Mouse (Mus musculus): ENCODE results near the gene 9430038I01Rik. TPM values are rescaled to one million over a fixed set of nuclear protein-coding genes. Genes with fewer than 3 reads are reported as not detected.

9430038I01Rik gene
- polyA plus RNA-seq, 1 experiment from 2014 or later: 14.4 TPM

- 93% methylated on average over 8 of the region's 8 CpGs for WGBS
Measured at GRCm38 (mm10) chr7:137397361-137397910, 13.1 kb downstream of the 9430038I01Rik start.

GRCm38 (mm10) chr7:137395421-137395820, 15.1 kb downstream of the 9430038I01Rik start:
- no peak overlapping the region for H3K9ac ChIP-seq (ENCODE audit: low read length)

More at GRCm38 (mm10) chr7:137397361-137397910, 13.1 kb downstream of the 9430038I01Rik start:
- Histone ChIP-seq H3K4me3 (ENCODE audit: low read depth, low read length) (no peak overlapping the region), H3K4me1 (replicated peaks; ENCODE audit: control insufficient read depth, insufficient read depth, low read length) (no peaks in the 10 kb centered on the region), H3K27me3 (ENCODE audit: control insufficient read depth, insufficient read depth, low read length) (no peaks in the 10 kb centered on the region), H3K9me3 (ENCODE audit: control insufficient read depth, low read length) (no peaks in the 10 kb centered on the region; the same call in 1 of the 2 replicates), H3K4me2 (ENCODE audit: low read depth, low read length, severe bottlenecking) (no peak overlapping the region), H3K27ac (ENCODE audit: low read depth, low read length) (no peak overlapping the region), H3K9ac (ENCODE audit: low read length) (no peak overlapping the region), H3K36me3 (ENCODE audit: control insufficient read depth, insufficient read depth, low read length) (no peaks in the 10 kb centered on the region)
- ATAC-seq (replicated peaks; ENCODE audit: low FRiP score): no peak
- DNase-seq (ENCODE audit: low spot score): no peak

GRCm38 (mm10) chr7:137387863-137388262, 22.7 kb downstream of the 9430038I01Rik start:
- no peaks in the 10 kb centered on the region for H3K27me3 ChIP-seq (ENCODE audit: control insufficient read depth, insufficient read depth, low read length)
- DNase-seq (ENCODE audit: low spot score) (no peak), ATAC-seq (replicated peaks; ENCODE audit: low FRiP score) (no peak)
- no peaks in the 10 kb centered on the region for H3K9me3 ChIP-seq (ENCODE audit: control insufficient read depth, low read length)
- WGBS: 90% methylated on average over 5 of the region's 5 CpGs
- no peak overlapping the region for H3K4me3 ChIP-seq (ENCODE audit: low read depth, low read length)
- H3K4me1 ChIP-seq (replicated peaks; ENCODE audit: control insufficient read depth, insufficient read depth, low read length): no peaks in the 10 kb centered on the region
- H3K9ac ChIP-seq (ENCODE audit: low read length): no peak overlapping the region
- no peak overlapping the region for H3K4me2 ChIP-seq (ENCODE audit: low read depth, low read length, severe bottlenecking)
- H3K27ac ChIP-seq (ENCODE audit: low read depth, low read length): no peak overlapping the region
- H3K36me3 ChIP-seq (ENCODE audit: control insufficient read depth, insufficient read depth, low read length): no peaks in the 10 kb centered on the region

More at GRCm38 (mm10) chr7:137395421-137395820, 15.1 kb downstream of the 9430038I01Rik start:
- no peak overlapping the region for H3K4me2 ChIP-seq (ENCODE audit: low read depth, low read length, severe bottlenecking)
- no peak overlapping the region for H3K27ac ChIP-seq (ENCODE audit: low read depth, low read length)
- WGBS: 96% methylated on average over 4 of the region's 4 CpGs
- H3K9me3 ChIP-seq (ENCODE audit: control insufficient read depth, low read length): no peaks in the 10 kb centered on the region
- DNase-seq (ENCODE audit: low spot score) (no peak), ATAC-seq (replicated peaks; ENCODE audit: low FRiP score) (no peak)
- H3K4me3 ChIP-seq (ENCODE audit: low read depth, low read length): no peak overlapping the region
- H3K27me3 ChIP-seq (ENCODE audit: control insufficient read depth, insufficient read depth, low read length): no peaks in the 10 kb centered on the region
- H3K36me3 ChIP-seq (ENCODE audit: control insufficient read depth, insufficient read depth, low read length): no peaks in the 10 kb centered on the region
- H3K4me1 ChIP-seq (replicated peaks; ENCODE audit: control insufficient read depth, insufficient read depth, low read length): no peaks in the 10 kb centered on the region

- Histone ChIP-seq H3K27me3 (ENCODE audit: control insufficient read depth, insufficient read depth, low read length) (no peaks in the 10 kb centered on the region), H3K4me3 (ENCODE audit: low read depth, low read length) (no peak overlapping the region), H3K4me2 (ENCODE audit: low read depth, low read length, severe bottlenecking) (no peak overlapping the region), H3K9ac (ENCODE audit: low read length) (no peak overlapping the region), H3K36me3 (ENCODE audit: control insufficient read depth, insufficient read depth, low read length) (no peaks in the 10 kb centered on the region), H3K27ac (ENCODE audit: low read depth, low read length) (no peak overlapping the region), H3K9me3 (ENCODE audit: control insufficient read depth, low read length) (no peaks in the 10 kb centered on the region), H3K4me1 (replicated peaks; ENCODE audit: control insufficient read depth, insufficient read depth, low read length) (no peaks in the 10 kb centered on the region)
- WGBS: 92% methylated on average over 7 of the region's 7 CpGs
- DNase-seq (ENCODE audit: low spot score): no peak
- no peak for ATAC-seq (replicated peaks; ENCODE audit: low FRiP score)
Measured at GRCm38 (mm10) chr7:137374996-137375395, 35.6 kb downstream of the 9430038I01Rik start.

- DNase-seq (ENCODE audit: low spot score) (no peak), ATAC-seq (replicated peaks; ENCODE audit: low FRiP score) (no peak)
- Histone ChIP-seq H3K4me3 (ENCODE audit: low read depth, low read length) (no peak overlapping the region), H3K4me1 (replicated peaks; ENCODE audit: control insufficient read depth, insufficient read depth, low read length) (no peaks in the 10 kb centered on the region), H3K36me3 (ENCODE audit: control insufficient read depth, insufficient read depth, low read length) (no peaks in the 10 kb centered on the region), H3K9me3 (ENCODE audit: control insufficient read depth, low read length) (no peaks in the 10 kb centered on the region), H3K9ac (ENCODE audit: low read length) (no peak overlapping the region), H3K27ac (ENCODE audit: low read depth, low read length) (no peak overlapping the region), H3K27me3 (ENCODE audit: control insufficient read depth, insufficient read depth, low read length) (no peaks in the 10 kb centered on the region), H3K4me2 (ENCODE audit: low read depth, low read length, severe bottlenecking) (no peak overlapping the region)
- 68% methylated on average over 4 of the region's 4 CpGs for WGBS
Measured at GRCm38 (mm10) chr7:137371770-137372169, 38.8 kb downstream of the 9430038I01Rik start.

GRCm38 (mm10) chr7:137370175-137370574, 40.4 kb downstream of the 9430038I01Rik start:
- no peaks in the 10 kb centered on the region for H3K9me3 ChIP-seq (ENCODE audit: control insufficient read depth, low read length)
- H3K27ac ChIP-seq (ENCODE audit: low read depth, low read length): no peak overlapping the region
- ATAC-seq (replicated peaks; ENCODE audit: low FRiP score) (no peak), DNase-seq (ENCODE audit: low spot score) (no peak)
- no peaks in the 10 kb centered on the region for H3K27me3 ChIP-seq (ENCODE audit: control insufficient read depth, insufficient read depth, low read length)
- no peak overlapping the region for H3K4me3 ChIP-seq (ENCODE audit: low read depth, low read length)
- H3K4me2 ChIP-seq (ENCODE audit: low read depth, low read length, severe bottlenecking): no peak overlapping the region
- WGBS: 23% methylated on average over 2 of the region's 2 CpGs
- H3K9ac ChIP-seq (ENCODE audit: low read length): no peak overlapping the region
- H3K36me3 ChIP-seq (ENCODE audit: control insufficient read depth, insufficient read depth, low read length): no peaks in the 10 kb centered on the region
- H3K4me1 ChIP-seq (replicated peaks; ENCODE audit: control insufficient read depth, insufficient read depth, low read length): no peaks in the 10 kb centered on the region

GRCm38 (mm10) chr7:137366736-137367135, 43.8 kb downstream of the 9430038I01Rik start:
- DNase-seq (ENCODE audit: low spot score) (no peak), ATAC-seq (replicated peaks; ENCODE audit: low FRiP score) (no peak)
- no peak overlapping the region for H3K27ac ChIP-seq (ENCODE audit: low read depth, low read length)
- H3K9me3 ChIP-seq (ENCODE audit: control insufficient read depth, low read length): no peaks in the 10 kb centered on the region
- 79% methylated on average over 4 of the region's 4 CpGs for WGBS
- no peaks in the 10 kb centered on the region for H3K4me1 ChIP-seq (replicated peaks; ENCODE audit: control insufficient read depth, insufficient read depth, low read length)
- H3K9ac ChIP-seq (ENCODE audit: low read length): no peak overlapping the region
- H3K36me3 ChIP-seq (ENCODE audit: control insufficient read depth, insufficient read depth, low read length): no peaks in the 10 kb centered on the region
- no peaks in the 10 kb centered on the region for H3K27me3 ChIP-seq (ENCODE audit: control insufficient read depth, insufficient read depth, low read length)
- H3K4me2 ChIP-seq (ENCODE audit: low read depth, low read length, severe bottlenecking): no peak overlapping the region
- no peak overlapping the region for H3K4me3 ChIP-seq (ENCODE audit: low read depth, low read length)

- no peak for ATAC-seq (replicated peaks; ENCODE audit: low FRiP score)
- no peaks in the 10 kb centered on the region for H3K9me3 ChIP-seq (ENCODE audit: control insufficient read depth, low read length)
- WGBS: 95% methylated on average over 8 of the region's 8 CpGs
- no peaks in the 10 kb centered on the region for H3K4me1 ChIP-seq (replicated peaks; ENCODE audit: control insufficient read depth, insufficient read depth, low read length)
- H3K4me3 ChIP-seq (ENCODE audit: low read depth, low read length): no peak overlapping the region
- H3K27ac ChIP-seq (ENCODE audit: low read depth, low read length): no peak overlapping the region
- DNase-seq (ENCODE audit: low spot score): no peak
- H3K4me2 ChIP-seq (ENCODE audit: low read depth, low read length, severe bottlenecking): no peak overlapping the region
- H3K27me3 ChIP-seq (ENCODE audit: control insufficient read depth, insufficient read depth, low read length): no peaks in the 10 kb centered on the region
- H3K9ac ChIP-seq (ENCODE audit: low read length): no peak overlapping the region
- H3K36me3 ChIP-seq (ENCODE audit: control insufficient read depth, insufficient read depth, low read length): no peaks in the 10 kb centered on the region
Measured at GRCm38 (mm10) chr7:137365056-137365455, 45.5 kb downstream of the 9430038I01Rik start.

- Histone ChIP-seq H3K9me3 (ENCODE audit: control insufficient read depth, low read length) (no peaks in the 10 kb centered on the region), H3K36me3 (ENCODE audit: control insufficient read depth, insufficient read depth, low read length) (no peaks in the 10 kb centered on the region), H3K27ac (ENCODE audit: low read depth, low read length) (no peak overlapping the region), H3K4me3 (ENCODE audit: low read depth, low read length) (no peak overlapping the region), H3K27me3 (ENCODE audit: control insufficient read depth, insufficient read depth, low read length) (no peaks in the 10 kb centered on the region), H3K4me1 (replicated peaks; ENCODE audit: control insufficient read depth, insufficient read depth, low read length) (no peaks in the 10 kb centered on the region), H3K9ac (ENCODE audit: low read length) (no peak overlapping the region), H3K4me2 (ENCODE audit: low read depth, low read length, severe bottlenecking) (no peak overlapping the region)
- no peak for ATAC-seq (replicated peaks; ENCODE audit: low FRiP score)
- 72% methylated on average over 7 of the region's 7 CpGs for WGBS
- DNase-seq (ENCODE audit: low spot score): no peak
Measured at GRCm38 (mm10) chr7:137364571-137364970, 46.0 kb downstream of the 9430038I01Rik start.

Measured in forebrain, embryonic 11.5 days (tissue).